Mouse (Mus musculus) heart, embryonic 11.5 days (tissue): Measurements from ENCODE around the gene Trp53i13. TPM values are rescaled to one million over a fixed set of nuclear protein-coding genes. Genes with fewer than 3 reads are reported as not detected.

Experiments
- ATAC-seq: fragments of 200-750 bp; cut with Nextera tagmentation; replicated peaks from 2 replicates; pipeline ENCODE4 v1.8.0; 2017; ENCODE audit warnings: moderate library complexity; ENCODE audit not compliant: insufficient number of reproducible peaks, low FRiP score, low TSS enrichment
- H3K27ac ChIP-seq: fragments of 300-500 bp; sonication (generic); 2 replicates; pipeline ENCODE4 v1.5.1; 2014; ENCODE audit warnings: mild to moderate bottlenecking, low read depth, low read length
- H3K27me3 ChIP-seq: fragments of 300-500 bp; sonication (generic); 2 replicates; pipeline ENCODE4 v1.6.1; 2014; ENCODE audit warnings: mild to moderate bottlenecking, low read length, mixed read lengths; ENCODE audit not compliant: control insufficient read depth, insufficient read depth
- H3K36me3 ChIP-seq: fragments of 300-500 bp; sonication (generic); 2 replicates; pipeline ENCODE4 v1.6.1; 2014; ENCODE audit warnings: mild to moderate bottlenecking, low read length, moderate library complexity, mixed read lengths; ENCODE audit not compliant: control insufficient read depth, insufficient read depth
- H3K4me1 ChIP-seq: fragments of 300-500 bp; sonication (generic); 2 replicates; pipeline ENCODE4 v1.6.1; 2014; ENCODE audit warnings: low read length; ENCODE audit not compliant: control insufficient read depth, insufficient read depth
- H3K4me2 ChIP-seq: fragments of 300-500 bp; sonication (generic); 2 replicates; pipeline ENCODE4 v1.6.1; 2014; ENCODE audit warnings: mild to moderate bottlenecking, moderate library complexity
- H3K4me3 ChIP-seq: fragments of 300-500 bp; sonication (generic); 2 replicates; pipeline ENCODE4 v1.5.1; 2014; ENCODE audit warnings: low read depth, low read length
- H3K9ac ChIP-seq: fragments of 300-500 bp; sonication (generic); 2 replicates; pipeline ENCODE4 v1.6.1; 2014; ENCODE audit warnings: mild to moderate bottlenecking, low read depth, low read length, moderate library complexity
- H3K9me3 ChIP-seq: fragments of 300-500 bp; sonication (generic); replicated peaks from 2 replicates; pipeline ENCODE4 v1.6.1; 2016; ENCODE audit warnings: low read length; ENCODE audit not compliant: control insufficient read depth
- WGBS: fragments of 180-500 bp; shearing (Covaris S2); extraction: QIAGEN DNeasy Blood & Tissue Kit; methylation state at CpG from one replicate; pipeline ENCODE4 v1.1.7; 2014; ENCODE audit not compliant: insufficient replicate concordance; 5-methylcytosine and 5-hydroxymethylcytosine counted together
- polyA plus RNA-seq: library from polyadenylated mRNA; unstranded; fragments of >200 nt; fragmentation: Nextera tagmentation; extraction: Ambion mirVana; gene quantifications from 2 replicates; pipeline ENCODE4 v1.2.1, GENCODE M21; 2014

Trp53i13 gene
- polyA plus RNA-seq, 1 experiment from 2014 or later: 23.0 TPM

DNA sequence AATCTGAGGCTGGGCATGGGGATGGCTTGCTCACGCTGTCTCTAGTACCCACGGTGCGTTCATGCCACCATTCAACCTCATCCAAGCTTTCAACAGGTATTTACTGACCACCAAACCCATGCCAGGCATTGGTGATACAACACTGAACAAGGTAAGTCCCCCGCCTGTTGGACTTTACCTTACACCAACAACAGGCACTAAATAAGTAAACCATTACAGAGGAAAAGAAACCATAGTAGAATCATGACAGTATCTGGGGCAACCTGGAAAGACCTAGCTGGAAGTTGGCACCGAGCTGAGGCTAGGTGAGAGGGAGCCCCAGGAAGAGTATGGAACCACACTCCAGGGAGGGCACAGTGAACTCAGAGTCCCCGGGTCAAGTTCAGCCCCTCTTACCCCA is 38.9 kb downstream of the Trp53i13 start:
- H3K9ac ChIP-seq: no peak overlapping the region
- H3K4me2 ChIP-seq: no peak overlapping the region
- H3K36me3 ChIP-seq: no peaks in the 10 kb centered on the region; the same call in 1 of the 2 replicates
- no peak overlapping the region for H3K4me3 ChIP-seq
- 80% methylated on average over 6 of the region's 6 CpGs for WGBS
- H3K9me3 ChIP-seq: no peaks in the 10 kb centered on the region
- H3K27ac ChIP-seq: no peak overlapping the region
- H3K27me3 ChIP-seq: 0 out of 2 replicates have a peak, but pooled peaks cover 2% of the 10 kb centered on the region
- no peaks in the 10 kb centered on the region for H3K4me1 ChIP-seq
- ATAC-seq: no peak

DNA sequence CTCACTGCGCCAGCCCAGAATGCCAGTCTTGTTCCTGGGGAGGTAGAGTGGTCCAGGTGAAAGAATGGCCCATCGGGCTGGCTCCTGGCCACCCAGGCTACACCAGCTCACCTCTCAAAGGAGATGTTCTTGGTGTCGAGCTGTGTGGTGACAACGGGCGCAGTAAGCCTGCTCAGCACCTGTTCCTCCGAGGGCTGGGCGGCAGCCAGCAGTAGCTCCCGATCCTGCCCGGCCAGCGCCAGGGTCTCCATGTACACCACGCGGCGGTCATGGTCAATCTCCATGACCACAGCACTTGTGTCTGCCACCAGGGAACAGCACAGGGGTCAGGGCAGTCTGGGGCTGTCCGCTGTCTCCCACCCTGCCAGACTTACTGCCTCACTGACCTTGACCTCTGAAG is 39.6 kb downstream of the Trp53i13 start:
- whole genome bisulfite sequencing: 91% methylated on average over 14 of the region's 14 CpGs
- H3K9me3 ChIP-seq: no peaks in the 10 kb centered on the region

GRCm38 (mm10) chr11:77472775-77473174 is 43.0 kb downstream of the Trp53i13 start:
- Histone ChIP-seq H3K4me1 (peaks cover 2% of the 10 kb centered on the region; the same call in 1 of the 2 replicates), H3K36me3 (no peaks in the 10 kb centered on the region; the same call in 1 of the 2 replicates)

More for the DNA sequence above, 39.6 kb downstream of the Trp53i13 start:
- H3K4me3 ChIP-seq: no peak overlapping the region
- H3K27me3 ChIP-seq: 0 out of 2 replicates have a peak, but pooled peaks cover 2% of the 10 kb centered on the region
- no peak overlapping the region for H3K27ac ChIP-seq
- no peak overlapping the region for H3K9ac ChIP-seq
- no peak for ATAC-seq
- H3K4me1 ChIP-seq: no peaks in the 10 kb centered on the region
- H3K4me2 ChIP-seq: no peak overlapping the region
- no peaks in the 10 kb centered on the region; the same call in 1 of the 2 replicates for H3K36me3 ChIP-seq

DNA sequence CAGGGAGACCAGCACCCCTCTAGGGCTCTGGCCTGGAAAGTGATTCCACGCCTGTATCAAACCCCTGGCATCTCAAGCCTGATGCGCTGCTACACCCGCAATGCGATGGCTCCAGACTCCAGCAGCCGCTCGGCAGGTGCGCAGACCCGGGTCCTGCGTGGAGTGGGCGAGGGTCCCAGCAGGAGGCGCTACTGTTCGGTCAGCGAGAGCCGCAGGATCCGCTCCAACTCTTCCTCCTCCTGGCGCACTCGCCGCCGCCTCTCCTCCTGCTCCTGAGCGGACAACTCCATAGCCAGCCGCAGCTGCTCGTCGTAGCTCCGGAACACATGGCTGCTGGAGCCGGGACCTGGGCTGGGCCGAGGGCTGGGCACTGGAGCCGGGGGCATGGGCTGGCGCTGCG is 44.4 kb downstream of the Trp53i13 start:
- no peak overlapping the region for H3K27ac ChIP-seq
- 61% methylated on average over 29 of the region's 29 CpGs for WGBS
- H3K27me3 ChIP-seq: peaks cover 25% of the 10 kb centered on the region
- peaks cover 14% of the 10 kb centered on the region for H3K4me1 ChIP-seq
- no peak overlapping the region for H3K4me3 ChIP-seq
- H3K36me3 ChIP-seq: no peaks in the 10 kb centered on the region; the same call in 1 of the 2 replicates
- H3K4me2 ChIP-seq: no peak overlapping the region
- H3K9ac ChIP-seq: no peak overlapping the region
- ATAC-seq: no peak
- H3K9me3 ChIP-seq: no peaks in the 10 kb centered on the region

More at GRCm38 (mm10) chr11:77472775-77473174, 43.0 kb downstream of the Trp53i13 start:
- Histone ChIP-seq H3K9me3 (no peaks in the 10 kb centered on the region), H3K4me3 (no peak overlapping the region), H3K27me3 (peaks cover 12% of the 10 kb centered on the region), H3K9ac (no peak overlapping the region), H3K4me2 (no peak overlapping the region), H3K27ac (no peak overlapping the region)
- 85% methylated on average over 16 of the region's 16 CpGs for WGBS
- ATAC-seq: no peak

DNA sequence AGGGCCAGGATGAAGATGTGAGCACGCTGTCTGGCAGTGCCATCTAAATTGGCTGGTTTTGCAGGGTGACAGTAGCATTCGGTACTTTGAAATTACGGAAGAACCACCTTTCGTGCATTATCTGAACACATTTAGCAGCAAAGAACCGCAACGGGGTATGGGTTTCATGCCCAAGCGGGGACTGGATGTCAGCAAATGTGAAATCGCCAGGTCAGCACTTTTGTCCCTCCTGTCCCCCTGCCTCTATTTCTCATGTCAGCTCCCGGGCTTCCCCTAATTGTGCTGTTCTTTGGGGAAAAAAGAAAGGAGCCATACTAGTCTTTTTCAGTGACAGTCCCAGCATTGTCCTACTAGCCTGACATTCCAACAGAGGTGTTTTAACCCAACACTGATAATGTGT is 47.4 kb downstream of the Trp53i13 start:
- Histone ChIP-seq H3K9me3 (no peaks in the 10 kb centered on the region), H3K4me1 (peaks cover 27% of the 10 kb centered on the region), H3K4me3 (no peak overlapping the region), H3K36me3 (no peaks in the 10 kb centered on the region; the same call in 1 of the 2 replicates), H3K27ac (no peak overlapping the region), H3K4me2 (no peak overlapping the region), H3K27me3 (peaks cover 33% of the 10 kb centered on the region), H3K9ac (no peak overlapping the region)
- ATAC-seq: no peak
- WGBS: 81% methylated on average over 9 of the region's 9 CpGs

- 18% methylated on average over 20 of the region's 20 CpGs for WGBS
- no peaks in the 10 kb centered on the region; the same call in 1 of the 2 replicates for H3K36me3 ChIP-seq
- H3K27me3 ChIP-seq: peaks cover 33% of the 10 kb centered on the region
- H3K27ac ChIP-seq: no peak overlapping the region
- 0 out of 2 replicates have a peak overlapping the region, but pooled peaks have one; percentile 10 for H3K9ac ChIP-seq
- peaks cover 30% of the 10 kb centered on the region for H3K4me1 ChIP-seq
- H3K4me3 ChIP-seq: no peak overlapping the region
- no peak overlapping the region for H3K4me2 ChIP-seq
- no peaks in the 10 kb centered on the region for H3K9me3 ChIP-seq
- no peak for ATAC-seq
Observed at GRCm38 (mm10) chr11:77467784-77468183, 48.0 kb downstream of the Trp53i13 start.

GRCm38 (mm10) chr11:77467157-77467556 is 48.6 kb downstream of the Trp53i13 start:
- Histone ChIP-seq H3K4me3 (no peak overlapping the region), H3K36me3 (no peaks in the 10 kb centered on the region; the same call in 1 of the 2 replicates), H3K4me1 (peaks cover 30% of the 10 kb centered on the region), H3K9me3 (no peaks in the 10 kb centered on the region), H3K9ac (peak overlapping the region; percentile 10; the same call in 1 of the 2 replicates), H3K4me2 (peak overlapping the region; percentile 38), H3K27me3 (peaks cover 36% of the 10 kb centered on the region), H3K27ac (no peak overlapping the region)
- WGBS: 5% methylated on average over 25 of the region's 25 CpGs
- ATAC-seq: no peak

GRCm38 (mm10) chr11:77466544-77466943 is 49.2 kb downstream of the Trp53i13 start:
- Histone ChIP-seq H3K27ac (no peak overlapping the region), H3K4me3 (no peak overlapping the region), H3K9ac (no peak overlapping the region), H3K36me3 (no peaks in the 10 kb centered on the region), H3K9me3 (no peaks in the 10 kb centered on the region), H3K27me3 (peaks cover 36% of the 10 kb centered on the region), H3K4me2 (no peak overlapping the region), H3K4me1 (peaks cover 34% of the 10 kb centered on the region)
- ATAC-seq: no peak
- 34% methylated on average over 9 of the region's 9 CpGs for WGBS

DNA sequence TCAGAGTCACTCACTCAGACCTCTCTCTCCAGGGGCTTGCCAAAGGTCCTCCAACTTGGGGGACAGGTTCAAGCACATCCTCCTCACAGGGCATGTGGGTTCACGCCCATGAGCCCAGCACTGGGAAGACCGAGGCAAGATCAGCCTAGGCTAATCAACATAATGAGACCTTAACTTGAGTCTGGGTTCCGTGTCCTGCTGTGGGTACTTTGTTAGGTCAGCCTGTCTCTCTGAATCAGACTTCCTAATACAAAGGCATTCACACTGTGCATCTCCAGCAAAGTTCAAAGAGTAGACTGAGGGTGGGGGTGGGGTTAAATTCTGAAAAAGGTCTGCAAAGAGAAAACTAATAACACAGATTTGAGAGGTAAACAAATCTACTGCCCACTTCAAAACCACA is 50.7 kb downstream of the Trp53i13 start:
- Histone ChIP-seq H3K4me2 (no peak overlapping the region), H3K4me1 (peaks cover 35% of the 10 kb centered on the region), H3K27me3 (peaks cover 36% of the 10 kb centered on the region), H3K9me3 (no peaks in the 10 kb centered on the region), H3K4me3 (no peak overlapping the region), H3K9ac (no peak overlapping the region), H3K27ac (no peak overlapping the region), H3K36me3 (no peaks in the 10 kb centered on the region)
- no peak for ATAC-seq
- WGBS: 73% methylated on average over 3 of the region's 3 CpGs
